11 mouse cellular contexts compared by ENCODE assay signal in genomic region chr5:113271207-113271811, GRCm38 (mm10). TPM values are rescaled to one million over a fixed set of nuclear protein-coding genes. Genes with fewer than 3 reads are reported as not detected.
DNase-seq lines count a peak whose midpoint lies in the region; ATAC-seq and TF ChIP-seq lines count a peak whose summit lies in the region.
"Had no signal": no experiment of that assay in that cellular context is flagged by ENCODE, and none has a peak within 500 bp of the region (broad histone marks: within the 10 kb centered on the region; RNA-seq: fewer than 3 reads in every experiment).

No protein-coding gene starts in this region.

- no peak overlapping the region for H3ac ChIP-seq in C2C12 (ENCODE audit: control insufficient read depth, insufficient read length, low read depth)

- H3K79me2 ChIP-seq in C2C12 (ENCODE audit: control insufficient read depth, insufficient read depth), result no peaks in the 10 kb centered on the region

- H3K4me1 ChIP-seq in forebrain, embryonic 14.5 days (ENCODE audit: control insufficient read depth, insufficient read depth, low read length), result no peaks in the 10 kb centered on the region
- no peaks in the 10 kb centered on the region for H3K4me1 ChIP-seq in forebrain, embryonic 13.5 days
- H3K4me1 ChIP-seq in embryonic facial prominence, embryonic 14.5 days (ENCODE audit: control insufficient read depth, insufficient read depth, low read length), result no peaks in the 10 kb centered on the region
- H3K4me1 ChIP-seq: embryonic facial prominence, embryonic 15.5 days; megakaryocyte, embryonic 14.5 days had no signal

- no peaks in the 10 kb centered on the region for H3K79me3 ChIP-seq in C2C12 (ENCODE audit: low read depth)

- peaks cover 18% of the 10 kb centered on the region; the same call in 1 of the 2 replicates for H3K36me3 ChIP-seq in forebrain, embryonic 14.5 days (ENCODE audit: control insufficient read depth, insufficient read depth, low read length)
- H3K36me3 ChIP-seq in forebrain, embryonic 13.5 days (ENCODE audit: poor library complexity, severe bottlenecking), result peaks cover 44% of the 10 kb centered on the region
- H3K36me3 ChIP-seq in C2C12 (ENCODE audit: control insufficient read depth, insufficient read depth), result no peaks in the 10 kb centered on the region
- H3K36me3 ChIP-seq in embryonic facial prominence, embryonic 14.5 days (ENCODE audit: control insufficient read depth, insufficient read depth, low read length), result no peaks in the 10 kb centered on the region
- H3K36me3 ChIP-seq: embryonic facial prominence, embryonic 15.5 days had no signal

- no peak for TF ChIP-seq CTCF in C2C12 (IDR thresholded peaks at IDR 0.05; ENCODE audit: control insufficient read depth, insufficient read depth, insufficient read length)

- H3K4me2 ChIP-seq in forebrain, embryonic 14.5 days (ENCODE audit: low read length), result no peak overlapping the region
- no peak overlapping the region for H3K4me2 ChIP-seq in forebrain, embryonic 13.5 days
- H3K4me2 ChIP-seq in embryonic facial prominence, embryonic 14.5 days (ENCODE audit: low read depth, low read length), result no peak overlapping the region
- H3K4me2 ChIP-seq: embryonic facial prominence, embryonic 15.5 days had no signal

- DNase-seq in forebrain, embryonic 14.5 days (ENCODE audit: low spot score), result peak; percentile 49
- DNase-seq in embryonic facial prominence, embryonic 14.5 days (ENCODE audit: low spot score), result peak; percentile 45
- peak; percentile 72 to 81 for DNase-seq in left cerebral cortex, adult 18-20 months (ENCODE audit: low spot score in 2 of 2)
- DNase-seq in spleen, adult 18-20 months, result no peak
- no peak for DNase-seq in adrenal gland, postnatal 10 days
- no peak for DNase-seq in urinary bladder, postnatal 4 days (ENCODE audit: low spot score in 2 of 2)
- DNase-seq: kidney, postnatal 14 days had no signal

- no peak for ATAC-seq in forebrain, embryonic 14.5 days
- ATAC-seq in forebrain, embryonic 13.5 days, result no peak
- 0 out of 2 replicates have a peak, but pooled peaks have one; percentile 50 for ATAC-seq in embryonic facial prominence, embryonic 14.5 days (ENCODE audit: low read depth)

- H3K9ac ChIP-seq in forebrain, embryonic 14.5 days (ENCODE audit: low read length), result no peak overlapping the region
- H3K9ac ChIP-seq in forebrain, embryonic 13.5 days, result no peak overlapping the region
- no peak overlapping the region for H3K9ac ChIP-seq in embryonic facial prominence, embryonic 14.5 days (ENCODE audit: low read depth, low read length)
- H3K9ac ChIP-seq: embryonic facial prominence, embryonic 15.5 days had no signal

- H3K27ac ChIP-seq in forebrain, embryonic 14.5 days (ENCODE audit: low read depth, low read length), result no peak overlapping the region
- no peak overlapping the region; the same call in 1 of the 2 replicates for H3K27ac ChIP-seq in forebrain, embryonic 13.5 days
- no peak overlapping the region for H3K27ac ChIP-seq in embryonic facial prominence, embryonic 14.5 days (replicated peaks; ENCODE audit: low read depth, low read length)
- H3K27ac ChIP-seq: embryonic facial prominence, embryonic 15.5 days had no signal

- no peaks in the 10 kb centered on the region for H3K27me3 ChIP-seq in forebrain, embryonic 14.5 days (replicated peaks; ENCODE audit: control insufficient read depth, insufficient read depth, low read length)
- no peaks in the 10 kb centered on the region for H3K27me3 ChIP-seq in forebrain, embryonic 13.5 days
- H3K27me3 ChIP-seq in C2C12 (ENCODE audit: control insufficient read depth, insufficient read depth, insufficient read length), result peaks cover 1% of the 10 kb centered on the region
- H3K27me3 ChIP-seq in embryonic facial prominence, embryonic 14.5 days (replicated peaks; ENCODE audit: control insufficient read depth, insufficient read depth, low read length), result no peaks in the 10 kb centered on the region
- H3K27me3 ChIP-seq: embryonic facial prominence, embryonic 15.5 days had no signal

- H3K9me3 ChIP-seq in forebrain, embryonic 14.5 days (replicated peaks; ENCODE audit: control insufficient read depth, low read length), result no peaks in the 10 kb centered on the region
- 0 out of 2 replicates have a peak, but pooled peaks cover 6% of the 10 kb centered on the region for H3K9me3 ChIP-seq in forebrain, embryonic 13.5 days (replicated peaks)
- no peaks in the 10 kb centered on the region for H3K9me3 ChIP-seq in embryonic facial prominence, embryonic 14.5 days (ENCODE audit: control insufficient read depth, low read length)
- H3K9me3 ChIP-seq: embryonic facial prominence, embryonic 15.5 days had no signal

- no peak overlapping the region for H3K4me3 ChIP-seq in forebrain, embryonic 14.5 days (ENCODE audit: low read depth, low read length)
- no peak overlapping the region for H3K4me3 ChIP-seq in forebrain, embryonic 13.5 days
- H3K4me3 ChIP-seq in C2C12 (ENCODE audit: insufficient read depth, poor library complexity, severe bottlenecking), result no peak overlapping the region
- no peak overlapping the region for H3K4me3 ChIP-seq in embryonic facial prominence, embryonic 14.5 days (ENCODE audit: low read depth, low read length)
- H3K4me3 ChIP-seq: embryonic facial prominence, embryonic 15.5 days; megakaryocyte, embryonic 14.5 days had no signal

- WGBS in forebrain, embryonic 14.5 days, result 74% methylated on average over 11 of the region's 11 CpGs
- WGBS in forebrain, embryonic 13.5 days, result 76% methylated on average over 11 of the region's 11 CpGs
- WGBS in embryonic facial prominence, embryonic 14.5 days, result 69% methylated on average over 11 of the region's 11 CpGs

TF ChIP-seq in C2C12, 6 proteins besides CTCF, POLR2A, EP300 and RAD21:
- no peak for TF ChIP-seq MYOD1 (IDR thresholded peaks at IDR 0.05; ENCODE audit: control insufficient read depth, insufficient read length, low read depth)
- TF ChIP-seq CEBPB (IDR thresholded peaks at IDR 0.05; ENCODE audit: low read depth), result no peak
- no peak for TF ChIP-seq FOSL1 (IDR thresholded peaks at IDR 0.05; ENCODE audit: insufficient read depth, low read length, poor library complexity, severe bottlenecking)
- TF ChIP-seq USF1 (IDR thresholded peaks at IDR 0.05; ENCODE audit: low read depth), result peak; percentile 82
- TF ChIP-seq MAX (IDR thresholded peaks at IDR 0.05), result no peak
- no peak for TF ChIP-seq MYOG (IDR thresholded peaks at IDR 0.05; ENCODE audit: control insufficient read depth, extremely low read depth, insufficient read length)

RNA-seq across cellular contexts. Expression of gene Sgsm1, which starts 39.3 kb away (rescaled TPM):
- polyA plus RNA-seq in forebrain, embryonic 14.5 days (2014; fragmentation: Nextera tagmentation; extraction: Ambion mirVana), result 6.7 and 8.9 TPM in 2 replicates
- polyA plus RNA-seq in forebrain, embryonic 13.5 days (2015; fragmentation: Nextera tagmentation; extraction: Ambion mirVana), result 9.8 and 11.9 TPM in 2 replicates
- polyA plus RNA-seq in C2C12 (2012; fragmentation: generic; extraction: Trizol), result 1.9 TPM
- 2.0 and 3.5 TPM in 2 replicates for polyA plus RNA-seq in embryonic facial prominence, embryonic 14.5 days (2014; fragmentation: Nextera tagmentation; extraction: Ambion mirVana)
- 100 to 1,000 TPM; 157 to 158 TPM for total RNA-seq in left cerebral cortex, adult 18-20 months (2021)
- 10 to 100 TPM in 1 of 2 experiments, 1 to 10 TPM in 1; 9.0 to 10.5 TPM for total RNA-seq in adrenal gland, postnatal 10 days (2021)

RNA-seq across cellular contexts. Expression of gene Tmem211, which starts 44.6 kb away (rescaled TPM):
- not detected in 2 replicates for polyA plus RNA-seq in forebrain, embryonic 14.5 days (2014; fragmentation: Nextera tagmentation; extraction: Ambion mirVana)
- polyA plus RNA-seq in forebrain, embryonic 13.5 days (2015; fragmentation: Nextera tagmentation; extraction: Ambion mirVana), result not detected in 2 replicates
- polyA plus RNA-seq in C2C12 (2012; fragmentation: generic; extraction: Trizol), result not detected
- 0.69 and 1.0 TPM in 2 replicates for polyA plus RNA-seq in embryonic facial prominence, embryonic 14.5 days (2014; fragmentation: Nextera tagmentation; extraction: Ambion mirVana)
- total RNA-seq in left cerebral cortex, adult 18-20 months (2021), result not detected
- total RNA-seq in adrenal gland, postnatal 10 days (2021), result not detected

RNA-seq across cellular contexts. Expression of gene 2900026A02Rik, which starts 50.3 kb away (rescaled TPM):
- polyA plus RNA-seq in forebrain, embryonic 14.5 days (2014; fragmentation: Nextera tagmentation; extraction: Ambion mirVana), result 2.1 and 2.7 TPM in 2 replicates
- 4.3 and 5.1 TPM in 2 replicates for polyA plus RNA-seq in forebrain, embryonic 13.5 days (2015; fragmentation: Nextera tagmentation; extraction: Ambion mirVana)
- polyA plus RNA-seq in C2C12 (2012; fragmentation: generic; extraction: Trizol), result 8.4 TPM
- 8.8 and 9.2 TPM in 2 replicates for polyA plus RNA-seq in embryonic facial prominence, embryonic 14.5 days (2014; fragmentation: Nextera tagmentation; extraction: Ambion mirVana)
- 10 to 100 TPM; 37.3 to 39.1 TPM for total RNA-seq in left cerebral cortex, adult 18-20 months (2021)
- 10 to 100 TPM; 23.0 to 23.1 TPM for total RNA-seq in adrenal gland, postnatal 10 days (2021)

Comparison
In these comparisons a context has a peak if more than half of its experiments do, and no peak if none do; other contexts are left out.
1. DNase-seq: peak in forebrain, embryonic 14.5 days (single experiment), embryonic facial prominence, embryonic 14.5 days (single experiment) and left cerebral cortex, adult 18-20 months (2 of 2); none in spleen, adult 18-20 months (0 of 2), adrenal gland, postnatal 10 days (single experiment) and urinary bladder, postnatal 4 days (0 of 2).